Mouse (Mus musculus) cerebral cortex, adult 2 months (tissue): ENCODE data around the gene 6430548M08Rik.

Experiments
- WGBS: fragments of 180-500 bp; shearing (Covaris S2); methylation state at CpG from one replicate; pipeline ENCODE4 v1.1.7; 2018; 5-methylcytosine and 5-hydroxymethylcytosine counted together

The 6430548M08Rik gene

GRCm38 (mm10) chr8:120181274-120181673 lies 67.3 kb downstream of the 6430548M08Rik start:
- WGBS, result 90% methylated on average over 5 of the region's 5 CpGs

GRCm38 (mm10) chr8:120181861-120182414 lies 68.0 kb downstream of the 6430548M08Rik start:
- 90% methylated on average over 4 of the region's 4 CpGs for WGBS

GRCm38 (mm10) chr8:120184366-120184765 lies 70.4 kb downstream of the 6430548M08Rik start:
- 61% methylated on average over 9 of the region's 9 CpGs for WGBS

- WGBS, result 43% methylated on average over 17 of the region's 17 CpGs
Observed at GRCm38 (mm10) chr8:120184850-120185792, 71.2 kb downstream of the 6430548M08Rik start.

GRCm38 (mm10) chr8:120186454-120186853 lies 72.5 kb downstream of the 6430548M08Rik start:
- WGBS, result 56% methylated on average over 8 of the region's 8 CpGs

- 75% methylated on average over 6 of the region's 6 CpGs for WGBS
Observed at GRCm38 (mm10) chr8:120188510-120188909, 74.6 kb downstream of the 6430548M08Rik start.

- 65% methylated on average over 6 of the region's 6 CpGs for WGBS
Observed at GRCm38 (mm10) chr8:120189440-120189839, 75.5 kb downstream of the 6430548M08Rik start.

- WGBS, result 87% methylated on average over 17 of the region's 17 CpGs
Observed at GRCm38 (mm10) chr8:120190107-120190809, 76.3 kb downstream of the 6430548M08Rik start.

GRCm38 (mm10) chr8:120190810-120191413 lies 77.0 kb downstream of the 6430548M08Rik start:
- WGBS, result 11% methylated on average over 20 of the region's 20 CpGs

- WGBS, result 59% methylated on average over 5 of the region's 5 CpGs
Observed at GRCm38 (mm10) chr8:120191633-120192032, 77.7 kb downstream of the 6430548M08Rik start.

GRCm38 (mm10) chr8:120192118-120192517 lies 78.2 kb downstream of the 6430548M08Rik start:
- WGBS, result 98% methylated on average over 5 of the region's 5 CpGs

GRCm38 (mm10) chr8:120201351-120201750 lies 87.4 kb downstream of the 6430548M08Rik start:
- WGBS, result 93% methylated on average over 6 of the region's 6 CpGs

GRCm38 (mm10) chr8:120202546-120202945 lies 88.6 kb downstream of the 6430548M08Rik start:
- WGBS, result 85% methylated on average over 3 of the region's 3 CpGs

GRCm38 (mm10) chr8:120204736-120205360 lies 90.9 kb downstream of the 6430548M08Rik start:
- 73% methylated on average over 7 of the region's 7 CpGs for WGBS

- 71% methylated on average over 9 of the region's 9 CpGs for WGBS
Observed at GRCm38 (mm10) chr8:120205916-120206315, 92.0 kb downstream of the 6430548M08Rik start.

GRCm38 (mm10) chr8:120207364-120207763 lies 93.4 kb downstream of the 6430548M08Rik start:
- WGBS, result 93% methylated on average over 8 of the region's 8 CpGs

GRCm38 (mm10) chr8:120208113-120208512 lies 94.2 kb downstream of the 6430548M08Rik start:
- WGBS, result 78% methylated on average over 11 of the region's 11 CpGs

GRCm38 (mm10) chr8:120211345-120211744 lies 97.4 kb downstream of the 6430548M08Rik start:
- WGBS, result 50% methylated on average over 4 of the region's 4 CpGs

- 91% methylated on average over 7 of the region's 7 CpGs for WGBS
Observed at GRCm38 (mm10) chr8:120212596-120212995, 98.6 kb downstream of the 6430548M08Rik start.

- 95% methylated on average over 3 of the region's 3 CpGs for WGBS
Observed at GRCm38 (mm10) chr8:120213229-120213628, 99.3 kb downstream of the 6430548M08Rik start.

- 46% methylated on average over 5 of the region's 5 CpGs for WGBS
Observed at GRCm38 (mm10) chr8:120213939-120214338, 100.0 kb downstream of the 6430548M08Rik start.
